Mouse (Mus musculus): Measurements from ENCODE around the gene Crnkl1. TPM values are rescaled to one million over a fixed set of nuclear protein-coding genes. Genes with fewer than 3 reads are reported as not detected.

Crnkl1 gene
- 10 to 100 TPM; 26.6 to 26.9 TPM for total RNA-seq (2021)
- long read RNA-seq, experiment 1, transcript Crnkl1-201 (14 exons, 3,428 nt), result major isoform, 33 of 36 reads
- long read RNA-seq, experiment 1, partial matches to known transcripts, result 2 of 36 reads
- long read RNA-seq, experiment 1, other reads (novel, unspliced or antisense), result 0 of 36 reads
- long read RNA-seq, experiment 2, transcript Crnkl1-201 (14 exons, 3,428 nt), result major isoform, 9 of 10 reads
- long read RNA-seq, experiment 2, partial matches to known transcripts, result 1 of 10 reads
- long read RNA-seq, experiment 2, other reads (novel, unspliced or antisense), result 0 of 10 reads

DNA sequence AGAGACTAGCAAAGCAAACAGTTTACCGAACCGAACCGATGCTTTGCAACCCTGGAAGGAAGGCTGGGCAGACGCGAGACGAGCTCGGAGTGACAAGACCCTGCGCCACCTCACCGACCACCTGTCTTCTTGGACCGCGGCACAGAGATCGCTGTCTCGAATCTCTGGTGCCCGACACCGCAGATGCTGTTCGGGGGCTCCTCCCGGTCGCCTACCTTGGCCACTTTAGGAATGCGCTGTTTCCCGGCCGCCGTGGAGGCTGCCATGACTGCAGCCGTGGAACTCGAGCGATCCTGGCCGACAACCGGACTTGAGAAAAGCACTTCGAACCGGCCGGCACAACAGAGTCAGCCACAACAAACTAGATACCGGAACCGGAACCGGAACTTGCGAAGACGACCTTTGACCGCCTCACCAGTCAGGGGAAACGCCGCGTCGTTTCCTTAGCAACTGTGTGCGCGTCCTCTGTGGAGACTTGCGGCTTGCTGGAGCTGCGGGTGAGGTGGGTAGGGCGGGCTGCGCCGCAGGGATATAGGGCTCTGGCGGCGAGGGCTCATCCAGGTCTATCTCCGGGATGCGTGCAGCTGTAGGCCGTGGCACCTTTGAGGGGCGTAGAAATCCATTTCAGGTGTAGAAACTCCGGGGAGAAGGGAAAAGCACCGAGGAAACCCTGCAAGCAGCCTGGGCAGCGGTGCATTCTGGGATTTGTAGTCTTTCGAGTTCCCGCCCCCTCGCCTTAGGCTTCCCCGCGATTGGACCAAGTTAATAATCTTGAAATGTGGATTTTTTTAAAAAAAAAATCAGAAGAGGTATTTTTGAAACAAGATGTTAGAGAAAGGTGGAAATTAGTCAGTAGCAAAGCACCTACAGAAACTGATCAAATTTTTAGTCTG, at the start of gene Crnkl1, which contains the start of gene Cfap61:
TSS of gene Crnkl1 (minus strand) at position 676 of the 893 bp plus-strand sequence.
TSS of gene Cfap61 (plus strand) at position 446 of the 893 bp plus-strand sequence.
- DNase-seq, result peak; percentile 95

DNA sequence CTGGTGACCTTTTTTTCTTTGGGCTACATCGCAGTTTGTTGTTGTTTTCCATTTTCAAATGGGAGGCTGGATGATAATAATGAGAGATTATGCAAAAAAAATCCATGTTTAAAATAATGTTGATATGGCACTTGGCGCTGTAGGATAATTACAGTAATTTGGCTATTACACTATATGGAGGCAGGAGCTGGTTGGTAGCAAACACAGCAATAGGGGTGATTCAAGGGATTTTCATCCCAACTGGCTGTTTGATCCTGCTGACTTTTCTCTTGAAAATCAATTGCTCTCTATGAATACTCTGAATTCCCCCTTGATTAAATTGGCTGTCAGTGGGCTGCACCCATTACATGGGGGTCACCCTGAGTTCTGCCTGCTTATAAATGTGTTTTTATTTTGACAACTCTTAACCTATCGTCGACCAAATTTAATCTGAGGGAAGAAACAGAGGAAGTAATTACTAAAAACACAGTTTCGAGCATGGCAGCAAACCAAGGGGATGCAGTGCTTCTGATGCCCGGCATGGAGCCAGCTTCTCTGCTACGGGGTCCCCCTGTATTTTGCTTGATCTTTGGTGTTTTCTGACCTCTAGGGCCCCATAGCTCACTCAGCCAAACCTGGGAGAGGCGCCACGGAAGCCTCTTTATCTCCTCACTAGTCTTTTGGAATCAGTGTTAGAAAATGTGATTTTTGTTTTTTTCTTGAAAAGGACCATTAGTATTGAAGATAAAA, 47.7 kb upstream of the Crnkl1 start:
- DNase-seq, result no peak

DNA sequence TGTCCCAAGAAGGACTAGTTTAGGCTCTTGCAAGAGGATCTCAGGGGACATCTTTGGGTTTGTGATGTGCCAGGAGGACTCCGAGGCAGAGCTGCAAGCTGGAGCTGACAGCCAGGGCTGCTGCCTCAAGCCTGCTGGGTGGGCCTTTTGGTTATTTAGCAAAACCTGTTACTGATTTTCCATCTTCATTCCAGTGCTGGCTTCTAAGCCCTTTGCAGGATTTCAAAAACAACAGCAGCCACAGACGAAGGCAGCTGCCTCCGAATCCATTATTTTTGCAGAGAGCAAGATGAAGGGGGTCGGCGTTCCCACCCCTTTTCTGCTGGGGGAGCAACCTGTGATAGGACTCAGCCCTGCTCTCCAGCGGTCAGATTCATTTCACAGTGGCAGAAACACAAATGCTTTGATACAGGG, 46.9 kb upstream of the Crnkl1 start:
- DNase-seq, result no peak

DNA sequence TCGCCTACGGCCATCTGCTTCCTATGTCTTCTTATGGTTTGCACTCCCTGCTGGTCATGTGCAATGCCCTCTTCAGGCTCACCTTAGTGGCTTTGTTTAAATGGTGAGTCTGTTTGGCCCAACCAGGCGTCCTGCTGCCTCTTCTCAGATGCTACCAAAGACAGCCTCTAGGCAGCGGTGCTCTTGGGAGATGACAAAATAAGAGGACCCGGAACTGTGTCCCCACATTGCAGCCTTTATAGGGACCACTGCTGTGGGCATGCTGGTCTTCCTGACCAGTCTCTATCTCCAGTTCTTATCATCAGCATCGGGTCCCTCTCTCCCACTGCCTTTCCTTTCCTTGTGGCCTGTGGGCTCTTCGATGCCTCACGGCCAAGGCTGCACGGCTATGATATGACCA, 46.1 kb upstream of the Crnkl1 start:
- no peak for DNase-seq

DNA sequence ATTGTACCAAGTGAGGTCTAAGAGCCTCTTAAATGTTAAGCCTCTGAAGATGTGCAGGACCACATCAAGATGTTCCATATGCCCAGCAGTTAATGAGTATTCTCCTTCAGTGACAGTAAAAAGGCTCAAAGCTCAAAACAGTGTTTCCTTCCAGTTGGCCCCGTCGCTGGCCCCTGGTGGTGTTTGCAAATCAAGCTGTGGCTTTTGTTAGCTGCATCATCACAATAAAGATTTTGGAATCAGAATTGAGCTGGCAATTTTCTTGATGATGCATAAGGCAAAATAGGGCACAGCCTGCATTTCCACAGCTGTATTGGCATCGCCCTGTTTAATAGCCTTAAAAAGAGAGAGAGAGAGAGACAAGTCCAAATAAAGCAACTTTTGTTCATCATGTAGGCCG, 44.8 kb upstream of the Crnkl1 start:
- DNase-seq, result no peak

DNA sequence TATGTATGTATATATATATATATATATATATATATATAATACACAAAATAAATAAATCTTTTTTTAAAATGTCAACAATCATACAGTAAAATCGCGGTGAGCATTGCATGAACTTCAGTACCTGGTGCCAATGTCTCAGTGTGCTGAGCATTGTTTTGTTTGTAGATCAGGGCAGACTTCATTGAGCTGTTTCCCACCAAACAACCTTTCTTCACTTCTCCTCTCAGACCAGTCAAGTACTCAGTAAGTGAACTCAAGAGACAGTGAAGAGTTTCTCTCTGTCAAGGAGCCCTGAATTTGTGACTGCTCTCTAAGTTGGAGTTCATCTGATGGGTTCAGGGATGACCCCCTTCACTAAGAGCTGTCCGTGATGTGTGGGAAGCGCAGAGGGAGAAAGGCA, 37.8 kb upstream of the Crnkl1 start:
- DNase-seq, result no peak

DNA sequence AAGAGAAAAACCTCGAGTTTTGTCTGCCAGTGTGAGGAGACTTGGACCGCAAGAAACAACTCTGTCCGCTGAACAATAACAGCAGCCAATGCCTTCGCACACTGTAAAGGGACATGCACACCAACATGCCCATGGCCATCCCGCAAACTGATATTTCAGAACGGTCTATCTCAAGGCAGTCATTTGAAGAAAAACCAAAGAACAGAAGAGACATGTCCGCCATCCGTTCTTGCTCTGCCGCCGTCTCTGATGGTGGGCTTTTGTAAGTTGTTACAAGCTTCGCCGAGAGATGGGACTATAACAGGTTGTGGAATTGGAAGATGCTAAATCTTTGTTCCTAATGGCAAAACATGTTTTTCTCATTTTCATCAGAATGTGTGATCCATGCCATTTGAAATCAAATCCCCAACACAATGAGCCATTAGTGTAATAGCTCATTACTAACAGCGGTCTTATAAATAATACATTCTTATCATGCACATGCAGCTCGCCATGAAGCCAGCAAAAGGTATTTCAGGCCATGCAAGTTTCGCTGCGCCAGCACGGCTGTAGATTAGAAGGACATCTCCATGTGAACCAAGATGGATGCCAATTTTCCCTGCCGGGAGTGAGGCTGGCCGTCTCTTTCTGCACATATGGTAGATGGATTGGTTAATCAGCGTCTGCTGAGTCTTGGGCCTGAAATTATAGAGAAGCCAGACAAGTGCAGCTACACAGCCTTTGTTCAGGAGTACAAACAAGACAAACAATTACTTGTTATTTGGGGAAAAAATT, 36.6 kb upstream of the Crnkl1 start:
- no peak for DNase-seq

DNA sequence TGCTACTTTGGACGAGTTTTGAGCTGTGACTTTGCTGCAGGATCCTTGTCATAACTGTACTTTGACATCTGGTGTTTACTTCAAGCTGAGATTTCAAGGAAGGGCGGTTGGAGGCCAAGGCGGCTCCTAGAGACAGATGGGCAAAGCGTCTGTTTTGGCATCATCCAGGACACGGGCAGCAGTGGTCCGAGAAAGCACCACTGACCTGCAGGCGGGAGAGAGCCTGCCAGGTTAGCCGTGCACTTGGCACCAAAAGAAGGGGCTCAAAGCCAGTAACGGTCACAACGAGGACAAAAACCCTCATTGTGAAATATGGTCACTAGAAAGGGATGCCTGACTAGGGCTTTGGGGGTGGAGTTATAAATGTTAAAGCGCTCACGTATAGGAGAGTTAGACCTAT, 35.9 kb upstream of the Crnkl1 start:
- no peak for DNase-seq

DNA sequence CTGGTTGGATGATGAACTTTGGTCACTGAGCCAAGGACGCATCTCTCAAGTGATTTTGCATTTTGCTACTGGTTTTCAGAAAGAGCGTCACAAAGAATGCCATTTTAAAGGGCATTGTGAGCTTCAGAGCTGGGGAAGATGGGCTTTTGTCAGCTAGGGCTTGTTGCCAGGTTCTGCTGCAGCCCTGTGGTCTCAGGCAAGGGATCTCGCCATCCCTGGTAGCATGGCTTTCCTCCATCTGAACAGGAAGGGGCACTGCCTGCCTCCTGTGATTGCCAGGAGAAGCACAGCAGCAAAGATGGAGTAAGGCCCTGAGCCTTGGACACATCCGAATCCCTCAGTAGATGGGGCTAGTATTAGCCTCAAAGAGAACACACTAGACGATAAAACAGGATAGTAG, 27.0 kb upstream of the Crnkl1 start:
- no peak for DNase-seq

DNA sequence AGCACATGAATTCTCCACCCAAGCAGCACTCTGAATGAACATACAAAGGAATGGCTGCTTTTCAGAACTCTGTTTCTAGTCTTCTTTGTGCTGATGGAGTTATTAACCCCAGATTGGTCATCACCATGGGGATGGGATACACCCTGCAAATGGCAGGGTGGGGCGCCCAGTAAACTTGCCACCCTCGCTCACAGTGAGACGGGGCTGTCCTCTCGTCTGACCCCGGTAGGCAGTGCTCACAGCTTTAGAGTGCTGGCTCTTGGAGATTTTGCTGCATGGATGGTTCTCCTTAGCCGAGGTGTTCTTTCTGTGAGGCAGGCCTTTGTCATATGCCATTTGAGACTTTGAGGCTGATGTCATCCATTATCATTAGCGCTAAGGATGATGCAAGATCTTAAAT, 23.7 kb upstream of the Crnkl1 start:
- DNase-seq, result no peak

DNA sequence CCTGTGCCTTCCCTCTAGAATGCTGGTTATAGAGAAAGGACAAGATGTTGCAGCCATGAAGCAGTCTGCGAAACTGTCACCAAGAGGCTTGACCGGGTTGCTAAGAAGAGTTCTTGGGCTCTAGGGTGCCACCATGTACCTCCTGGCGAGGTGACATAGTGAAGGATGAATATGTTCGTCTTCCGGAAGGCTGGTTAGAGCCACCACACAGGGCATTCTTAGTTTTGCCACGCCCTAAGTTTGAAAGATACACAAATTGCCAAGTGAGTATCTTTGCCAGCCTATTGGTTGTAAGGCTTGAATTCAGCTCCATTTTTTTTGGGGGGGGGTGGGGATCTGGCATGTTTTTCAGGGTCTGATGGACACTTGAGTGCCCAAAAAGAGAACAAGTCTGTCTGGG, 23.3 kb upstream of the Crnkl1 start:
- no peak for DNase-seq

DNA sequence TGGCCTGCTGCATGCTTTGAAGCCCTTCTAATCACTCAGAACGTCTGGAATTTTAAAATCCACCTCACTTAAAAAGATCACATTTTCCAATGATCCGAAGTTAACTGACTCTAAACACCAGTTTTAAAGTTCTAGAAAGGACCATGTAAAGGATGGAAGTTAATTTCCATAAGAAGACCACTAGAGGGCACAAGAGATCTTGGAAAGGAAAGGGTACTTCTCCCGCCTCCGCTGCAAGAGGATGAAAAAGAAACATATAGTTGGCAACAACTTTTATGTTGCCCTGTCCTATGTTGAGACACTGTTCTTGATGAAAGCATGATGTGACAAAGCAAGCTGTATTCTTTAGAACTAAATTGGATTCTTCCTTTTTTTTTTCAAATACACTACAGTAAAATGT, 22.6 kb upstream of the Crnkl1 start:
- peak in 1 of 2 experiments; percentile 14 for DNase-seq

DNA sequence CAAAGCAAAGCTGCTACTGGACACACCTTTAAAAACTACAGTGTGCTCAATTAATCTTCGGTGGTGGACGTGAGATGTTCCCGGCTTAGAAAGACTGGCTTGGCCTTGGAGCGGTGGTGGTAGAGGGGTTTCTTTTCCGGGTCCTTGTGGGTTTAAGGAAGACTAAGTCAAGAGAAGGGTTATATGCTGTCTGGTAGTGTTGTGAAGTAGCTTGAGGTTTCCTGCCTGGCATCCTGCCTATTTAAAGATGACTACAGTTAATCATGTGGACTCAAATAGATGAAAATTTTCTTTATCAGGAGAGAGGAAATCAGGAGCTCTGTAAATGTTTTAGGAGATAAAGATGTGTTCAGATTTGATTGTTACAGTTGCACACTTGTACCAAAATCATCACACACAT, 21.5 kb upstream of the Crnkl1 start:
- DNase-seq, result no peak

DNA sequence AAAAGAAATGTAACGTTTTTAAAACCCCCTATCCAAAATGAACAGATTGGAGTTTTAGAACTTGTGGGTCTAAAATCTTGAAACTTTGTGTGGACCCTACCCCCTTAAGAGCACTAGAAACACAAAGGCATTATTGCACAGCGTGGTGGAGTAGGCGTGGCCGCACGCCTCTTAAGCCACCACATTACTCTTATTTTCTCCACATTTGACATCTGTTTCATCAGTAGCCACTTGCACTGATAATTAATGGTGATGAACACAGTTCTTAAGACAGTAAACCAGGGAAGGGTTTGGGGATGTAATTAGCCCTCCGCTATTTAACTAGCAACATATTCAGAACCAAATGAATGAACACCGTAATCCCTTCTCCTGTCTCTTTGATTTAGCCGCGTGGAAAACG, 21.0 kb upstream of the Crnkl1 start:
- DNase-seq, result no peak

DNA sequence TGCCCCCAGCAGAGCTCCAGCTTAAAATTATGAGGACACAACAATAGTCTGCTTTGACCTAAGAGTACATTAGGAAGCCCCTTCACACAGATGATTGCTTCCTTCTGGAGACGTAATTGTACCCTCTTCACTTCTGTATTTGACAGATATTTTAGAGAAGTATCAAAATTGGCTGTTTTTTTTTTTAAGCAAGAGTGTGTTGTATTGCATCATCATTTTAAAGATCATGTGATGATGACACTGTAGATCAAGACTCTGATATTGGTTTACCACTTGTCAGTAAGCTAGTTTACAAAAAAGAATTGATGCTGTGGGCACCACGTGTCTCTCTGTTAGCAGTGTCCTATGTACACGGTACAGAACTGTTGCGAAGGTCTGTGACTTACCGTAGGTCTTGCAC, 17.9 kb upstream of the Crnkl1 start:
- no peak for DNase-seq

DNA sequence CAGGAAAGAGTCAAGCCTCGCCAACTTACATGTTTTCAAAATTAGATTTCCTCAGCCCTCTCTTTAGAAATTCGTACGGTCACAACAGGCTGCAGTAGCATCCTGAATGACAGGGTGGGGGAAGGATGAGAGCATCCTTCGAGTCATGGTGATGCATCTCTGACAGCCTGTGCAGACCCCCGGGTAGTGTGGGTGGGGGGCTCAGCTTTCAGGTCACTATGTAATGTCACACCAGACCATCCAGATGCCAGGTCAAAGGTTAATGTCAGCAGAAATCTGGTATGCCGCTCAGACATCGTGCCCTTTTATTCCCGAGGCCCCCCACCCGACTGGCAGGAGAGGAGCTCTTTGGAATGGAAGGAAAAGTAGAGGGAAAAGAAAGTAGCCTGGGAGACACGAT, 15.4 kb upstream of the Crnkl1 start:
- no peak for DNase-seq

DNA sequence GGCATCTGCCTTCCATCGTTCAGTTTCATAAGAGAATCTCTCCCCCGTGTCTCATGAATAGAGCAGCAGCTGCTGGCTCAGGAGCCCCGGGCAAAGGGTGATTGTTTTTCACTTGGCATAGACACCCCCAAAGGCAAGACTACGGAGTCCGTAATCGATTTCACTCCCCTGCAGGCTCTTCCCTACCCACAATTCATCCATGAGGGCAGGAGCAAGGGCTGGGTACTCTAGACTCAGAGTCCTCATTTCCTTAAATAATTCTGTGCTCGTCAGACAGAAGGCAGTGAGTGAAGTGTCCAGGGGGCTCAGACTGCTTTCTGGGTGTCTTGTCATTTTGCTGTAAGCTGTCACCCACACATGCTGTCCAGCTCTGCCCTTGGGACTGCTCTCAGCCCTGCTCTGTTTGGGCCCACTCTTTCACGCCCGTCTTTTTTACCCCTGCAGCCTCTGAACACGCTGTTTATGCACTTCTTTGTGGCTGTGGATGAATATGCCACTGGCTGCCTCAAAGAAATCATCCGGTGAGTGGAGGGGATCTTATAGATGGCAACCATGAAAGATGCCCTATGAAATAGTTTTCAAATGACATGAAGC, 14.8 kb upstream of the Crnkl1 start:
- no peak for DNase-seq

DNA sequence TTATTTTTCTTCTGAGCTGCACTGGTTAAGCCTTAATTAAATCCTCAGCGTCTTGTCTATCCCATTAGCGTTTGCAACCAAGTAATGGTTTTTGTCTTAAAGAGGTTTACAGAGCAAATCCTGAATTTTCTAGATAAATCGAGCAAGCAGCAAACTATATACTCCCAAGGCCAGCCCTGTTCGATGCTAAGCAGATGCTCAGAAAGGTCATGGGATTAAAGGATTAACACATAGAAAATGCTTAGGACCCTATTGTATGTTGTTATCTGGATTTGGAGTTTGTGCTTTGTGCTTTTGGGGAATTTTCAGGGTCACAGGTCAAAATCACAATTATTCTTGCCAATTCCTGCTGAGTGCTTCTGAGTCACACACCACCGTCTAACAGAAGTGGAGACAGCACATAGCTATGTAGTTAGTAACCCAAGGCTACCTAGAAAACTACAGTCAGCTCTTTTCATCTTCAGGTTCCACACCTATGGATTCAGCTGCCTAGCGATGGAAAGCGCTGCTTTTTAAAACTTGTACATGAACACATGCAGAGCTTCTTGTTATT, 13.7 kb upstream of the Crnkl1 start:
- DNase-seq, result peak in 1 of 2 experiments; percentile 32

DNA sequence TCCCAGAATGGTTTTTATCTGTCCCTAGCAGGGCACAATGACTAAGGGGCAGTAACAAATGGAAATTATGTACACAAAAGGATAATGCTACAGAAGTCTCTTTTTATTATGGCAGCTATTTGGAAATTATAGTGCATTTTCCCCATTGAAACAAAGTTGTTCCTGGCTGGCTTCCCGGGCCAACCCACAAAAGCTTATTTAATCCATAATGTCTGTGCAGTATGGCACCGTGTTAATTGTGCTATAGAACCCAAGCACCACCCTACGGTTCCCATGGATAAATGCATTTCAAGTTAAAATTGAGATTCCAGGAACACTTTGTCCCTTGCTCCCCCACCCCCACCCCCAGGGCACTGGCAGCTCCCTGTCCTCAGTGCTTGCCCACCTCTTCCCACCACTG, 9.5 kb upstream of the Crnkl1 start:
- DNase-seq, result no peak

DNA sequence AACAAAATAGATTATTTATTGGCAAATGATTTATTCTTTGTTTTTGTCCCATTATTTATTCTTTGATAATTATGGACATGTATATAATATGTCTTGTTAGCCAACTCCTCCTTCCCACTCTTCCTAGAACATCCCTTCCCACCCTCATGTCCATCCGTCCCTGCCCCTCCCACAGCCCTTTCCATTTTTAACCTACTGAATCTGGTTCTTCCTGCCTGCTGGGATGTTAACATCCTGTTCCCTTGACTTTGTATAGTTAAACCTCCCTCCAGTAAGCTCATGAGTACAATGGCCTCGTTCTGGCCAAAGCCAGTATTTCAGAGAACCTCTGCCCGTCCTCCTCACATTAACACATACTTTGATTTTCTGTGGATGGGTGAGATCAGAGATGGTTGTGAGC, 6.6 kb upstream of the Crnkl1 start:
- DNase-seq, result no peak

DNA sequence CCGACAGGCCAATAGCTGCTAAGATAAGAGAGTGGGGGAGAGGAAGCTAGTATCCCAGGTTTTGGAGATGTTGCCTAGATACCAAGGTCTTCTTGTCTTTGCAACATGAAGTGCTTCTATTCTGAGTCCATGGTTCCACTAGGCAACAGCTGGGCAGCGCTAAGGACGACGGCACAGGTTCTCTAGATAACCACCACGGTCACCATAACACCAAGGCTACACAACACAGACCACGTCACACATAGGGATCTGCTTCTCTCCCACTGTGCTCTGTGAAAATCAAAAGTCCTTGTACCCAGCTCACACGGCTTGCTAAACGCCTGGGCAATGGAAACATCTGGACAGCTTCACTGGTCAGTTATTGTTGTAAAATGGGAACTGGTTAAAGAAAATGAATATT, 2.2 kb upstream of the Crnkl1 start:
- peak; percentile 22 to 23 for DNase-seq

Measured in adrenal gland, postnatal 36 days (tissue).